Mouse (Mus musculus): ENCODE results near the gene Gmeb1. TPM values are rescaled to one million over a fixed set of nuclear protein-coding genes. Genes with fewer than 3 reads are reported as not detected.
"Not testable (repeated sequence)": the region's sequence is repeated elsewhere in the genome, so short reads cannot be mapped to it uniquely, and the experiment has no call there.

Gene Gmeb1
- total RNA-seq (2021): 1 to 10 TPM; 6.9 to 8.6 TPM
- long read RNA-seq, experiment 1, partial matches to known transcripts: 0 of 4 reads
- long read RNA-seq, experiment 1, other reads (novel, unspliced or antisense): 4 of 4 reads
- long read RNA-seq, experiment 2, partial matches to known transcripts: 0 of 5 reads
- long read RNA-seq, experiment 2, other reads (novel, unspliced or antisense): 4 of 5 reads

DNA sequence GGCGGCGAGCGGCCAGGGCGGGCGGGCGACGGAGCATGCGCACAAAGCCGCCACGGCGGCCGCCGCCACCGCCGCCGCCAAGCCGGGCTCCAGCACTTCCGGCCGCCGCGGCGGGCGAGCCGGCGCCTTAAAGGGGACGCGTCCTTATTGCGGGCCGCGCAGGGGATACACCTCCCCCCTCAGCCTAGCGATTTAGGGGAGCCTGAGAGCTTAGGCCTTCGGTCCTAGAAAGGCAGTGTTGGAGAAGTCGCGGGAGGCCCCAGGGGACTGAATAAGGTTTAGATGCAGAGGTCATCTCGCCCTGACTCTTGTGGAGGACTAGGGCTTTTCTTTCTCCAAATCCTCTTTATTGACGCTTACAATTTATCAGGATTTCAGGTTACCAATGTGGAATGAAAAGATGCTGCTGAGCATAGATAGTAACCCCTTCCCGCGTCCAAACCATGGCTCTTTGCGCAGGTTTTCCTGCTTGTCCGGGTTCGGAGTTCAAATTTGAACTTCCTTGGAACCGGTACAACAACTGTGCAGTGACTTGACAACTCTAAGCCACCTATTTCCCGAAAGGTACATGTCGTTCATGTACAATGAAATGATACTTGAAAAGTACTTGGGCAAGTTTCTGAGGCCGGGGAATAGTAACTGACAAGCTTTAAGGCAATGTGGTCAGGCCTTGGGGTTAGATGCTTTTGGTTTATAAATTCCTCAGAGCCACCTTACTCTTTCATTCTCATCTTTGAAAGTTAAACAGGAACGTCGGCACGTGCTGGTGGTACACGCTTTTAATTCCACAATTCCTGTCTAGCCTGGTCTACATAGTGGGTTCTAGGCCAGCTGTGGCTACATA is at the start of gene Gmeb1:
Gene Gmeb1, minus strand, starts transcription at position 89 of the 844 bp plus-strand sequence.
- intact Hi-C loops (cut with DNase I): loop anchor here (2.0 kb wide), 1 partner anchor 49 kb away; the partner anchor contains the start of gene Ythdf2
- DNase-seq: peak; percentile 55 to 65

DNA sequence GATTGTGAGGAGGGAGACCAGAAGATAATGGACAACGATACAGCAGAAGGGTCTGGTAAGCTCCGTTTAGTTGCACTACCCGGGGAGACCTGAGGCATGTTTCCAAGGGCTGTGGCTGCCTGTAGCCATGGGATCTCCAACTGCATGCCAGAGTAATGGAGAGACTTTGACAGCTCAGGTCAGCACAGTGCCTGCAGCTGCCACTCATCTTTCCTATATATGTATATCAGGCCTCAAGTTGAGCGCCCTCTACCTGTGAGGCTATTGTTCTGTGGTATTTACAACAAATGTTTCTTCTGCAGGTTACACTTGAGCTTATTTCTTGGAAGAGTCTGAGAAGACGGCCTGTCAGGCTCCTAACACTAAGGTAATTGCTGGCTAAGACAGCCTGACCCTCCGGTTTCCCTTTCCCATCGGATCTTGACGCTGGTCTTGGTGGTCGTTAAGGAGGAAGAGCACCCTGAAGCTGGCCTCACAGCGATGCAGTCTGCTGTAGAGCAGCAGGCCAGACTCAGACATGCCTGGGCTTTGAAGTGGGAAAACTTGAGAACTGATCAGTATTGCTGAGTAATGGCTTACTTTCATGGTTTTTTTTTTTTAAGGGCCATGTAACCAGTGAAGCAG is 48.6 kb upstream of the Gmeb1 start:
- DNase-seq: no peak
- intact Hi-C loops (cut with DNase I): loop anchor here (5.0 kb wide), 1 partner anchor 32 kb away; no protein-coding TSS in a partner anchor

DNA sequence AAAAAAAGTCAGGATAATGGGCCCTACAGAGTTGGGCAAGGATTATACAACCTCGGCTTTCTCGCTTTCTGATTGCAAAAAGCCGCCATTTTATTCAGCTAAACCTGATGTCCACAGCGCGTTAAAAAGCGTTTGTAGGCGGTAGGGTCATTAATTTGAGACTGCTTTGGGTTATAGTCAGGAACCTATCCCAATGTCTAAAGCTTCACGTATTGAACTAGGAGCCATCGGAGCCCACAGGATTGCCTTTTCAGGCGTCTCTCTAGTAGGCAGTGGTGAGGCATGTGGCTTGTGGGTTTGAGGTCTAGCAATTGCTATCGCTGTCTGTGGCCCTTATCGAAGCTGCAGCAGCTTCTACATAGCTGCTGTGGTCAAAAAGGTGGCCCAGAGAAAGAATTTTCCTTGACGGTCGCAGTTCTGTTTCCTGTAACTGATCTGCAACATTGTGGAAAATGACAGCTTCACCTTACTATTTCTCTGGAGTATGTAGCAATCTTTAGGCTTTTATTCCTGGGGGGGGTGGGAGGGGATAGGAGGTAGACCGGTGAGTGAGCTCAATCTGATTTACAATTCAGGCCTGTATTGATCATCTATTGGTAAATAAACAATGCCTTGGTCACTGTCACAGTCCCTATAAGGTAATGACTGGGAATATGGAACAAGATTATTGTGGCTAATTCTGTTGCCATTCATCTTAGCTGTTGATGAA is 47.9 kb upstream of the Gmeb1 start:
- no peak for DNase-seq
- intact Hi-C loops (cut with DNase I): loop anchor here (5.0 kb wide), 1 partner anchor 33 kb away; no protein-coding TSS in a partner anchor

DNA sequence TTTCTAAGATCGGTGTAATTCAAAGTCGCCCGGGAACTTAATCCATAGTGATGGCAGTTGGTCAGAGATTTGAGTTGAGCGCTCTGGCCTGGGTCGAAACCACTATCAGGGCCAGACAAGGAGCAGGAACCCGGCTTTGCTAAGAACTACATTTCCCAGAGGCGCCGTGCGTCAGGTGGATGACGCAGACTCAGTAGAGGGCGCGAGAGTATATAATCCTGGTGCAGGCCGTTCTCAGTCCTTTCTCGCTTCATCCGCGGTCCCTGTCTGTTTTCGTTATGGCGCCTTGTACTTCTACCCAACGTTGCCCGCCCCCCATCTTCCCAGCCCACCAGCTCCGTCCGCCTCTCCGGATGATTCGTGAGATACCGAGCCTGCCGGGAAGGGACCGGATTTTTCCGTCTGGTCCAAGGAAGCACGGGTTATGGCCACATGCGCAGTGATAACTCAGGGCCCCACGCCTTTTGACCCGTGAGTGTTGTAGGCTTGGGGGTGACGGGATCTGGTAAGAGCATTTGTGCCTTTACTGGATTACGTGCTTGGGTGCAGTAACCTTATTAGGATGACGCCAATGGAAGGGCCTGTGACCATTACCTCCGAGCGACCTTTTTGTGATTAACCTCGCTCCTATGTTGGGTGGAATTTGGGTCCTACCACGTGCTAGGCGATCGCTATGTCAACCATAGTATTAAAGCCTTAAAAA is 47.2 kb upstream of the Gmeb1 start:
- intact Hi-C loops (cut with DNase I): loop anchor here (1.0 to 5.0 kb wide), 2 partner anchors 34 to 38 kb away; no protein-coding TSS in a partner anchor
- DNase-seq: peak; percentile 85 to 87

DNA sequence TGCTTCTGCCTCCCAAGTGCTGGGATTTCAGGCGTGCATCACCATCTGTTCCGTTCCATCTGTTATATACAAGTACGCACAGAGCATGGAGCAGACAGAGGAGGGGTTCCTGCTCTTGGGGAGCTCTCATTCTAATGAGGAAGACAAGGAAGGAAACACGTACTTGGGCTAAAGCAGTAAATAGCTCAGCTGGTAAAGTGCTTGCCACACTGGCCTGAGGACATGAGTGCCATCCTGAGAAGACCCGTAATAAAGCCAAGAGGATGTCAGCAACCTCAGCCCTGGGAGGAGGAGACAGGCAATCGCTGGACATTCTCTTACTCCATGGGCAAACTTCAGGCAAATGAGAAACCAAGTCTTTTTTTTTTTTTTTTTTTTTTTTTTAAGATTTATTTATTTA is 44.6 kb upstream of the Gmeb1 start:
- no peak for DNase-seq
- intact Hi-C loops (cut with DNase I): loop anchor here (5.0 kb wide), 1 partner anchor 36 kb away; no protein-coding TSS in a partner anchor

DNA sequence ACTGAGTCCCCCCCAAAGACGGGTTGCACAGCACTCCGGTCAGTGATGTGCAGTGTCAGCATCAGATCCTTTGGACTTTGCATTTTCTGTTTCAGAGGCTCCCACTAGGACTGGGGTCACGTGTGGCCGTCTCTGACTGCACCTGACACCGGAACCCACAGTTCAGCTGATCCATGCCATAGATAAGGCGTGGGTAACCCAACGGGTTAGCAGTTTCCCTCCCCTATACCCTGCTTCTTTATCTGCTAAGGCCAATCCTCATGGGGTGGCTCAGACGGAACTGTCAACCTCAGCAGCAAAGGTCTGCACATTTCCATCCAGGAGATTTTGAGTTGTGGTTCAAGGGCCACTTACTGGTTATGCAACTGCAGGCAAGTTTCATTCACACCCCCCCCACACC is 43.9 kb upstream of the Gmeb1 start:
- intact Hi-C loops (cut with DNase I): loop anchor here (5.0 kb wide), 1 partner anchor 37 kb away; no protein-coding TSS in a partner anchor
- DNase-seq: no peak

DNA sequence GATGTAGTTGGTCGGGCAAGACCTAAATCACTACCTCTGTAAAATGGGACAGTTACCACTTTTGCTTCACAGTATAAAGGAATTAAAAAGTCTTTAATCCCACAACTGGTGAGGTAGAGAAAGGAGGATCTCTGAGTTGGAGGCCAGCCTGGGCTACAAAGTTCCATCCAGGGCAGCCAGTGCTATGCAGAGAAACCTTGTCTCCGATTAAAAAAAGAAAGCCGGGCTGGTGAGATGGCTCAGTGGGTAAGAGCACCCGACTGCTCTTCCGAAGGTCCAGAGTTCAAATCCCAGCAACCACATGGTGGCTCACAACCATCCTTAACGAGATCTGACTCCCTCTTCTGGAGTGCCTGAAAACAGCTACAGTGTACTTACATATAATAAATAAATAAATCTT is 42.1 kb upstream of the Gmeb1 start:
- intact Hi-C loops (cut with DNase I); DNase-seq: not testable (repeated sequence)

DNA sequence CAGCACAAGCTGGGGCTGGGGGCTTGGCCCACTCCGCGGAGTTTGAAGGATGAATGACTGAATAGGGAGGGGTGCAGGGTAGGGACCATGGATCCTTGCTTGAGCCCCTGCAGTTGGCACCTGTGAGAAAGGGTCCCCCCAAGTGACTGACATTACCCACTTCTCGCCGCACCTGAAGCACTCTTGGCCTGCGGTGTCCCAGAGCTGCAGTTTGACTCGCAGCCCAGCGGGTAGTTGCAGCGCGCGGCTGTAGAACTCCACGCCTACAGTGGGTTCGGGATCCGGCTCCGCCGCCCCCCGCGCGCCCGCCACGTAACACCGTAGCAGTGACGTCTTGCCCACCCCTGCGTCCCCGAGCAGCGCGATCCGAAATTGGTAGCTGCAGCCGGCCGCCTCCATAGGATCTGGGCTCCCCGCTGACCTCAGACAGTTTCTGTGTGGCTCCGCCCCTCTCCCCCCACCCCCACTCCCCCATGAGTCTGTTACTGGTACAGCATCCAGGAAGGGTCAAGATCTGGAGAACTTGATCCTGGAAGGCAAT is 41.6 kb upstream of the Gmeb1 start, which contains the start of gene Rab42:
Gene Rab42, minus strand, starts transcription at position 447 of the 541 bp plus-strand sequence.
- peak; percentile 27 to 36 for DNase-seq
- intact Hi-C loops (cut with DNase I): no loop called here

DNA sequence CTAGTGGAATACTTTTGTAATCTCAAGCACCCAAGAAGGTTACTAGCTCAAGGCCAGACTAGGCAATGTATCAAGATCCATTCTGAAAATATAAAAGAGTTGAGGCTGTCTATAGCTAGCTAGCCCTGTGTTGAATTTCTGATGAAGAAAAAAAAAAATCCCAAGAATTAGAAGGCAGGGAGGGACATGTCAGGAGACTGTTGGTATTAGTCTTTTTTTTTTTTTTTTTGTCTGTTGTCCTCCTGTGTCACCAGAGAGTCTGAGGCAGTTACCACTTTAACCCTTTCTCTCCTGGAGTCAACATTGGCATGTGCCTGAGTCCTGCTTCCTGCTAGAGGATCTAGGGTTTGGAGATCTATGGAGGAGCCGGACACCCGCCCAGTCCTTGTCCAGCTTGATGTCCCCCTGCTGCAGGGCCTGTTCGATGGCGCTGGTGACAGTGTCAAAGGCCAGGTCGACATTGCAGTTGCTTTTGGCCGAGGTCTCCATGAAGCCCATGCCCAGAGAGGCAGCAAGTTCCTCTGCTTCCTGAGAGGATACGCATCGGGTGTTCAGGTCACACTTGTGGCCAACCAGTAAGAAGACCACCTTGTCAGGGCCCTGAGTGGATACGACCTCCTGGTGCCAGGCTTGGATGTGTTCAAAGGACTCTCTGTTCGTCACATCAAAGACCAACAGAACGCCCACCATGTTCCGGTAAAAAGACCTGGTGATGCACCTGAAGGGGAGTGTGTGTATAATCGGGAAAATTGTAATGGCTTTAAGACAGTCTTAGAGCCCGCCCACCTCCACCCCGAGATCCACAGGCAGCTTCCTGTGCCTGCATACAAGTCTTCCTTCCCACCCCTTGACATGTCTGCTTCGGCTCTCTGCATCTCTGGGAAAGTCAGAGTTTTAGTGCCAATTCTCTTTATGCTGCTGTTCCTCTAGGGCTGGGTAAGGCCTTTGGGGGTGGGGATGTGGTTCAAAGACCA is 40.9 kb upstream of the Gmeb1 start:
- intact Hi-C loops (cut with DNase I): no loop called here
- DNase-seq: no peak

DNA sequence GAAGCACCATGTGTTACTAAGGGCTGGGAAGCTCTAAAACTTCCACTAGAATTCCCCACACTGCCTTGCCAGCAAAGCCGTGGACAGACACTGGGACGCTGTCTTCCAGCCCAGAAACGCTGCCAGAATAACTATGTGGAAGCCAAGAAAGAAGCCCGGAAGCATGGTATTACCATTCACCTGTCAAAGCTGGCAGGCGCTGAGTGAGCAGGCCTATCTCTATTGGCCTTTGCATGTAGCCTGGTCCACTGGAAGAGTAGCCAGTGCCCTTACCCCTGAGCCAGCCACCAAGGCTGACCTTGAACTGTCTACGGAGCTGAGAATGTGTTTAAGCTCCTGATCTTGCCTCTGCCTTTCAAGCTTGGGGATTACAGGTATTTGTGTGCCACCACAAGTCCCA is 40.1 kb upstream of the Gmeb1 start:
- DNase-seq: peak in 1 of 2 experiments; percentile 15
- intact Hi-C loops (cut with DNase I): no loop called here

DNA sequence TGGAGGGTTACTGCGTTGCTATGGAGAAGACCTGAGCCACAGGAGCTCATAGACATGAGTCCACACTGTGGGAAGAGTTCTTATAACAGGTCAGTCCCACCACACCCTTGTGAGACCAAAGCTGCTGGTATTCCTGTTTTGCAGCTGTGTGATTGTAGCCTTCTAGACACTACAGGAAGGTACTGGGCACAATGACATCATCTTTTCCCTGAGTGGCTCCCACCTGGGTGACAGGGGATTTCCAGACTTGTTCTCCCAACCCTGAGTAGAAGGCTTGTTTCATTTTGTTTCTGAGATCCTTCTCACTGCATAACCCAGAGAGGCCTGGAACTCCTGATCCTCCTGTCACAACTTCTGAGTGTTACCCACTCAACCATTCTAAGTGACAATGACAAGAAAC is 38.4 kb upstream of the Gmeb1 start:
- intact Hi-C loops (cut with DNase I): loop anchor here (5.0 to 10.0 kb wide), 2 partner anchors 107 to 215 kb away; partner anchors contain the start of gene Sesn2

DNA sequence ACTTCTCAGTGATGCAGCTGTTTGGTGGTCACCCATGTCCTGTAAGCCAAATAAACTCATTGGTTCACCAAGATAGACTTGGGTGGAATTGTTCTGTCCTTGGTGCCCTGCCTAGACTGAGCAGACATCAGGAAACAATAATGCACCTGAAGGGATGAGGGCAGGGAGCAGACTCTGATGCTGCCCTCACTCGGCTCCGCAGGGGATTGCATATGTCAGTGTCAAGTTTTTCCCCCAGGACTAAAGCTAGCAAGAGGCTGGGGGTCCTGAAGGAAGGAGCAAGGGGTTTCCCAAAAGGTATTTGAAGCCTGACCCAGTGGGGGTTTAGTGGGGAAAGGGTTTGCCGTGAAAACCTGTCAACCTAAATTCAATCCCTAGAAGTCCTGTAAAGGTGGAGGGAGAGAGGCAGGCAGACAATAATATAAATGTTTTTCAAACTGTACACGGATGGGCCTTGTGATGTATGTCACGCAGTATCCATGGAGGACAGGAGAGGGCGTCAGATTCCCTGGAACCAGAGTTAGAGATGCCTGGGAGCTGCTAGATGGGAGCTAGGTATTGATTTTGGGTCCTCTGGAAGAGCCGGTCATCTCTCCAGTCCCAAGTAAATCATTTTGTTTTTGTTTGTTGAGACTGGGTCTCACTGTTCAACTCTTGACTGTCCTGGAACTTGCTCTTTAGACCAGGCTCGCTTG is 34.4 kb upstream of the Gmeb1 start:
- DNase-seq: no peak
- intact Hi-C loops (cut with DNase I): loop anchor here (5.0 to 10.0 kb wide), 2 partner anchors 111 to 219 kb away; partner anchors contain the start of gene Sesn2

More for the DNA sequence above, 38.4 kb upstream of the Gmeb1 start:
- DNase-seq: no peak

DNA sequence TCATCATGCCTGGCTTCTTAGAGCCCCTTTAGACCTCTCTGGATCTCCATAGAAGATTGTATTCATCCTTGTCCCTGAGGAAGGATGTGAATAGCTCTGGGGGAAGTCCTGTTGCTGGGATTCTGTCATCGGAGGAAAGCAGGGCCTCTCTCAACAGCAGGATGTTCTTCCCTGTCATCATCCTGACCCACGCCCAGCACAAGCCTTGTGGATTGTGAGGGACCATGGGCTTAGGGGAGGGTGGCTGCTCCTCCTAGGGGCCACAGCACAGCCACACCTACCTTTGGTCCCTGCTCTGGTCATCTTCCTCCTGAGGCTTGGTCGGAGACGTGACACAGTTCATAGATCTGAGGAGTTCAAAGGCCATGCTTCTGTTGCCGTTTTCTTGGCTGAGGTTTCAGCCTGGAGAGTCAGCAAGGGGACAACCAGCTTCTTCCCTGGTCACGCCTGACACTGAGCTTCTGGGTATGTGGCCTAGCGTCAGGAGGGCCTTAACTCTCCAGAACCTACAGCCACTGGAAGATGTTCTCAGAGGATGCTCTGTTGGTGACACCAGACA is 32.4 kb upstream of the Gmeb1 start:
- intact Hi-C loops (cut with DNase I): loop anchor here (2.0 to 10.0 kb wide), 2 partner anchors 51 to 221 kb away; partner anchors contain the start of gene Sesn2
- no peak for DNase-seq

DNA sequence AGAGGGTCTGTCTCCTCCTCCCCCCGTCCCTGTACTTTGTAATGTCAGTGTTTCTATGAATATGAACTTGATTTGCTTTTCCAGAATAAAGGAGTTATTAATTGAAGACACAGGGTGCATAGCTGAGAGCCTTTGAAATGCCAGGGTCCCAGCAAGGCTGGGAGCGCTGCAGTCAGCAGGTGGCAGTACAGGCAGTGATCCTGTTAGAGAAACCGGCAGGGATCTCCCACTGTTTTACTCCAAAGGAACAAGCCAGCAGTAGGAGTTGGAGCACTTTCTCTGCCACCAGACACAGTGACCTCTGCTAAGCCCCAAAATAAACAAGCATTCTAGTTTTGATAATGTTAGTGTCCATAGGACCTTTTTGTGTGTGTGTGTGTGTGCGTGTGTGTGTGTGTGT is 31.6 kb upstream of the Gmeb1 start:
- intact Hi-C loops (cut with DNase I): loop anchor here (2.0 to 10.0 kb wide), 2 partner anchors 52 to 222 kb away; partner anchors contain the start of gene Sesn2
- peak in 1 of 2 experiments; percentile 44 for DNase-seq

DNA sequence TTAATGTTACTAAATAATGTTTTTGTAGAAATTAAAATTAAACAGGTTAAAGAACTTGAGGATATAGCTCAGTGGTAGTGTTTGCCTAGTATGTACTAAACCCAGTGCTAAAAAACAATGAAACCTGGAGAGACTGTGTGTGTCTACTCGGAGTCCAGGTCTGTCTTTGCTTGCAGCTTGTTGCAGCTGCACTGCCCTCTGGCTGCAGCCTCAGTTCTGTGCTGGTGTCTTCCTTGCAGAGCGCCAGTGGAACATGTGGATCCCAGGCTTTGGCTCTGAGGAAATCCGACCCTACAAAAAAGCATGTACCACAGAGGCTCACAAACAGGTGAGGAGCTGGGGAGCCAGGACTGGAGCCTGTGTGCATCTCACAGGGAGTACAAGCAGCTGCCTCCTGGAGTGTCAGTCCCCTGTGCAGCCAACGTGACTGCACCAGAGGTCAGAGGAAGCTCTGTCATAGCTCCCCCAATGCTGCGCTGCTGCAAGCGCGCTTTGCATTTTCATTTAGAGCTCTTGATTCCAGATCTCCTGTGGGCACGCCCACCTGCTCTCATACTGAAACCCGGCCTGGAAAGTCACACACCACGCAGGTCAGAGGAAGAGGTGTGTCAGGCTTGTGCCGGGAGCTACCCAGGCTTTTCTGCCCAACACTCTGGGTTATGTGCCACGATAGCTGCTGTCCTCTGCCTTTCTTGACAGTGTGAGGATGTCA is 30.4 kb upstream of the Gmeb1 start:
- DNase-seq: no peak

DNA sequence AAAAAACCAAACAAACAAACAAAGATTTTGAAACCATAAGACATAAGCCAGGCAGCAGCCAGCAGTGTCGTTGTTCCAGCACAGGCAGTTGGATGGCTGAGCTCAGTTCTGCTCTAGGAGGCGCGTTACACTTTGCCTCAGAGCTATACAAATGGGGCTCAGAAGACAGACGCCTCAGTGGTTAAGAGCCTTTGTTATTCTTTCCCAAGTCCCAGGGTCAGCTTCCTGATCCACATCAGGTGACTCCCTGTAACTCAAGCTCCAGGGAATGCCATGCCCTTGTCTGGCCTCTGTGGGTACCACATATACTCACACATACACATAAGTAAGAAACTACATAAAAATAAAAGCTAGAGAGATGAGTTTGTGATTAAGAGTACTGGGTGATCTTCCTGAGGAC is 29.7 kb upstream of the Gmeb1 start:
- no peak for DNase-seq
- intact Hi-C loops (cut with DNase I): loop anchor here (10.0 kb wide), 1 partner anchor 224 kb away; the partner anchor contains the start of gene Sesn2

More for the DNA sequence above, 30.4 kb upstream of the Gmeb1 start:
- intact Hi-C loops (cut with DNase I): loop anchor here (2.0 to 10.0 kb wide), 2 partner anchors 53 to 223 kb away; partner anchors contain the start of gene Sesn2

All from gastrocnemius, postnatal 36 days (tissue).